Mouse (Mus musculus): ENCODE results near the gene Csnk1e.
A peak's percentile ranks its signal among the peaks of the same experiment; 100 is the strongest.

- TF ChIP-seq EP300 (IDR thresholded peaks at IDR 0.05; ENCODE audit: insufficient read depth, low read depth, low read length) (0 out of 2 replicates have a peak, but pooled peaks have one; percentile 37), POLR2A (IDR thresholded peaks at IDR 0.05; ENCODE audit: insufficient read depth, low read length) (peak; percentile 82)
Measured at GRCm38 (mm10) chr15:79455106-79455810, at the start of gene Csnk1e.
